ENCODE assay signal across 9 mouse cellular contexts in genomic region chr11:95298146-95298545, GRCm38 (mm10). TPM values are rescaled to one million over a fixed set of nuclear protein-coding genes. Genes with fewer than 3 reads are reported as not detected.
DNase-seq lines count a peak whose midpoint lies in the region; ATAC-seq and TF ChIP-seq lines count a peak whose summit lies in the region.
"Had no signal": no experiment of that assay in that cellular context is flagged by ENCODE, and none has a peak within 500 bp of the region (broad histone marks: within the 10 kb centered on the region; RNA-seq: fewer than 3 reads in every experiment).

No protein-coding gene starts in this region.

- H3K4me3 ChIP-seq in heart, embryonic 12.5 days, result no peak overlapping the region
- H3K4me3 ChIP-seq in cortical plate, adult 2 months (ENCODE audit: insufficient read depth, low read length), result no peak overlapping the region
- H3K4me3 ChIP-seq: lung, embryonic 15.5 days had no signal

- DNase-seq in heart, postnatal 14 days, result peak; percentile 20 to 30
- peak; percentile 72 for DNase-seq in CD4-positive, CD25-positive, alpha-beta regulatory T cell, adult 2 months (ENCODE audit: low read depth, low spot score)
- peak; percentile 35 for DNase-seq in lung, postnatal 14 days
- no peak for DNase-seq in layer of hippocampus, adult 9-10 months (ENCODE audit: low spot score)
- no peak for DNase-seq in layer of hippocampus, adult 18-20 months (ENCODE audit: low spot score in 2 of 2)
- DNase-seq in cerebellum, adult 18-20 months, result no peak

- TF ChIP-seq CTCF in cortical plate, adult 2 months (IDR thresholded peaks at IDR 0.05; ENCODE audit: extremely low read depth, insufficient read depth, low read length), result peak; percentile 79

- H3K9me3 ChIP-seq in heart, embryonic 12.5 days (replicated peaks), result no peaks in the 10 kb centered on the region
- H3K9me3 ChIP-seq: lung, embryonic 15.5 days had no signal

- H3K36me3 ChIP-seq in heart, embryonic 12.5 days, result peaks cover 85% of the 10 kb centered on the region

- H3K4me2 ChIP-seq in heart, embryonic 12.5 days, result no peak overlapping the region
- H3K4me2 ChIP-seq: lung, embryonic 15.5 days had no signal

- WGBS in heart, embryonic 12.5 days, result 16% methylated on average over 2 of the region's 2 CpGs

- intact Hi-C loops in heart, postnatal 14 days (cut with DNase I), result no loop called here

- no peak for TF ChIP-seq POLR2A in cortical plate, adult 2 months (IDR thresholded peaks at IDR 0.05; ENCODE audit: extremely low read depth, insufficient read depth, low read length)

- no peaks in the 10 kb centered on the region for H3K4me1 ChIP-seq in heart, embryonic 12.5 days (replicated peaks)
- H3K4me1 ChIP-seq in cortical plate, adult 2 months (ENCODE audit: control insufficient read depth, insufficient read depth, low read length), result no peaks in the 10 kb centered on the region; the same call in 1 of the 2 replicates
- H3K4me1 ChIP-seq: lung, embryonic 15.5 days had no signal

- no peak overlapping the region for H3K9ac ChIP-seq in heart, embryonic 12.5 days
- H3K9ac ChIP-seq: lung, embryonic 15.5 days had no signal

- H3K27me3 ChIP-seq in heart, embryonic 12.5 days (replicated peaks), result no peaks in the 10 kb centered on the region
- H3K27me3 ChIP-seq: lung, embryonic 15.5 days had no signal

- H3K27ac ChIP-seq in heart, embryonic 12.5 days (ENCODE audit: poor library complexity, severe bottlenecking), result no peak overlapping the region
- no peak overlapping the region for H3K27ac ChIP-seq in cortical plate, adult 2 months (ENCODE audit: insufficient read depth, low read length)
- H3K27ac ChIP-seq: lung, embryonic 15.5 days had no signal

- no peak for ATAC-seq in heart, embryonic 12.5 days (ENCODE audit: insufficient number of reproducible peaks, low FRiP score)

RNA-seq across cellular contexts. Expression of gene Kat7, which starts 11.9 kb away (rescaled TPM):
- total RNA-seq in heart, postnatal 14 days (2021), result 10 to 100 TPM; 30.6 to 32.2 TPM
- polyA plus RNA-seq in heart, embryonic 12.5 days (2016; fragmentation: Nextera tagmentation; extraction: Ambion mirVana), result 56.0 and 58.3 TPM in 2 replicates
- polyA plus RNA-seq in cortical plate, adult 2 months (2012; rRNA removed), result 51.1 and 51.8 TPM in 2 replicates
- total RNA-seq in layer of hippocampus, adult 18-20 months (2021), result 10 to 100 TPM; 76.5 to 82.0 TPM

RNA-seq across cellular contexts. Expression of gene Tac4, which starts 36.8 kb away (rescaled TPM):
- not detected for total RNA-seq in heart, postnatal 14 days (2021)
- not detected in 2 replicates for polyA plus RNA-seq in heart, embryonic 12.5 days (2016; fragmentation: Nextera tagmentation; extraction: Ambion mirVana)
- polyA plus RNA-seq in cortical plate, adult 2 months (2012; rRNA removed), result not detected in 2 replicates
- total RNA-seq in layer of hippocampus, adult 18-20 months (2021), result not detected
- polyA plus RNA-seq: lung, embryonic 15.5 days had no signal

RNA-seq across cellular contexts. Expression of gene Fam117a, which starts 38.7 kb away (rescaled TPM):
- total RNA-seq in heart, postnatal 14 days (2021), result 10 to 100 TPM; 11.3 to 14.0 TPM
- polyA plus RNA-seq in heart, embryonic 12.5 days (2016; fragmentation: Nextera tagmentation; extraction: Ambion mirVana), result 12.9 and 13.9 TPM in 2 replicates
- 7.5 and 7.7 TPM in 2 replicates for polyA plus RNA-seq in cortical plate, adult 2 months (2012; rRNA removed)
- total RNA-seq in layer of hippocampus, adult 18-20 months (2021), result 1 to 10 TPM; 6.3 to 8.2 TPM

Comparison
In these comparisons a context has a peak if more than half of its experiments do, and no peak if none do; other contexts are left out.
1. DNase-seq: peak in heart, postnatal 14 days (2 of 2), CD4-positive, CD25-positive, alpha-beta regulatory T cell, adult 2 months (single experiment) and lung, postnatal 14 days (single experiment); none in layer of hippocampus, adult 9-10 months (single experiment), layer of hippocampus, adult 18-20 months (0 of 2) and cerebellum, adult 18-20 months (0 of 2).